12 mouse cellular contexts compared by ENCODE assay signal in genomic region chr4:55721834-55722233, GRCm38 (mm10).
DNase-seq lines count a peak whose midpoint lies in the region; ATAC-seq and TF ChIP-seq lines count a peak whose summit lies in the region.
"Had no signal": no experiment of that assay in that cellular context is flagged by ENCODE, and none has a peak within 500 bp of the region (broad histone marks: within the 10 kb centered on the region; RNA-seq: fewer than 3 reads in every experiment).

No protein-coding gene starts in this region.

- peaks cover 10% of the 10 kb centered on the region for H3K4me1 ChIP-seq in lung, adult 2 months (ENCODE audit: control insufficient read depth, insufficient read depth, low read length)
- H3K4me1 ChIP-seq in intestine, postnatal 0 days (replicated peaks; ENCODE audit: control insufficient read depth, insufficient read depth, low read length), result no peaks in the 10 kb centered on the region

- no peak for TF ChIP-seq CTCF in lung, adult 2 months (IDR thresholded peaks at IDR 0.05; ENCODE audit: insufficient read depth, low read length)
- 0 out of 2 replicates have a peak, but pooled peaks have one; percentile 14 for TF ChIP-seq CTCF in intestine, postnatal 0 days (IDR thresholded peaks at IDR 0.05; ENCODE audit: low read depth)

- H3K9ac ChIP-seq in intestine, postnatal 0 days (ENCODE audit: low read depth, low read length), result no peak overlapping the region
- H3K9ac ChIP-seq: forebrain, embryonic 13.5 days; limb, embryonic 13.5 days had no signal

- DNase-seq in lung, adult 18-20 months, result peak; percentile 43 to 60
- no peak for DNase-seq in lung, adult 2 months
- peak; percentile 40 for DNase-seq in adrenal gland, postnatal 14 days
- peak; percentile 72 for DNase-seq in lung, postnatal 10 days
- no peak for DNase-seq in embryo, embryonic 10 days (ENCODE audit: low spot score)
- DNase-seq in thymus, postnatal 14 days, result no peak
- DNase-seq: cerebellum, adult 2 months; heart, postnatal 10 days had no signal

- 20% methylated on average over 2 of the region's 2 CpGs for WGBS in lung, adult 2 months
- WGBS in intestine, postnatal 0 days, result 23% methylated on average over 2 of the region's 2 CpGs

- H3K9me3 ChIP-seq in intestine, postnatal 0 days (ENCODE audit: control insufficient read depth), result no peaks in the 10 kb centered on the region
- H3K9me3 ChIP-seq: forebrain, embryonic 13.5 days; limb, embryonic 13.5 days had no signal

- H3K27me3 ChIP-seq in intestine, postnatal 0 days (replicated peaks; ENCODE audit: control insufficient read depth, insufficient read depth, low read length), result no peaks in the 10 kb centered on the region
- H3K27me3 ChIP-seq: forebrain, embryonic 13.5 days; limb, embryonic 13.5 days had no signal

- no peak for TF ChIP-seq POLR2A in lung, adult 2 months (IDR thresholded peaks at IDR 0.05; ENCODE audit: borderline replicate concordance, extremely low read depth, low read depth, low read length)

- H3K36me3 ChIP-seq in intestine, postnatal 0 days (ENCODE audit: control insufficient read depth, insufficient read depth), result no peaks in the 10 kb centered on the region
- H3K36me3 ChIP-seq: limb, embryonic 13.5 days had no signal

- H3K4me3 ChIP-seq in lung, adult 2 months (replicated peaks; ENCODE audit: extremely low read depth, low read depth, low read length), result no peak overlapping the region
- no peak overlapping the region for H3K4me3 ChIP-seq in intestine, postnatal 0 days (ENCODE audit: low read depth, low read length)
- H3K4me3 ChIP-seq: forebrain, embryonic 13.5 days; limb, embryonic 13.5 days had no signal

- H3K4me2 ChIP-seq in intestine, postnatal 0 days (replicated peaks; ENCODE audit: low read depth), result no peak overlapping the region
- H3K4me2 ChIP-seq: forebrain, embryonic 13.5 days; limb, embryonic 13.5 days had no signal

- ATAC-seq in intestine, postnatal 0 days, result no peak
- ATAC-seq in megakaryocyte-erythroid progenitor cell, adult 5-6 weeks (replicated peaks; ENCODE audit: low FRiP score, low TSS enrichment, poor library complexity, severe bottlenecking), result no peak
- ATAC-seq: forebrain, embryonic 13.5 days had no signal

- H3K27ac ChIP-seq in intestine, postnatal 0 days (ENCODE audit: low read depth, low read length), result no peak overlapping the region
- H3K27ac ChIP-seq: forebrain, embryonic 13.5 days; limb, embryonic 13.5 days had no signal

Comparison
In these comparisons a context has a peak if more than half of its experiments do, and no peak if none do; other contexts are left out.
1. DNase-seq: peak in lung, adult 18-20 months (2 of 2), adrenal gland, postnatal 14 days (single experiment) and lung, postnatal 10 days (single experiment); none in lung, adult 2 months (single experiment), embryo, embryonic 10 days (single experiment) and thymus, postnatal 14 days (single experiment).